ENCODE assay signal across 8 mouse cellular contexts in genomic region chr6:35380721-35381466, GRCm38 (mm10). TPM values are rescaled to one million over a fixed set of nuclear protein-coding genes. Genes with fewer than 3 reads are reported as not detected.
DNase-seq lines count a peak whose midpoint lies in the region; ATAC-seq and TF ChIP-seq lines count a peak whose summit lies in the region.

No protein-coding gene starts in this region.

- no peak overlapping the region; the same call in 1 of the 2 replicates for H3K9ac ChIP-seq in hindbrain, postnatal 0 days (replicated peaks; ENCODE audit: low read length)
- peak overlapping the region; percentile 2; the same call in 1 of the 2 replicates for H3K9ac ChIP-seq in midbrain, embryonic 15.5 days

- no peak overlapping the region for H3K27ac ChIP-seq in bone marrow, adult 2 months (ENCODE audit: control insufficient read depth, insufficient read depth, low read depth, low read length, poor library complexity)
- H3K27ac ChIP-seq in forebrain, embryonic 10.5 days = peak overlapping the region; percentile 60; the same call in 1 of the 2 replicates
- H3K27ac ChIP-seq in hindbrain, postnatal 0 days = no peak overlapping the region
- H3K27ac ChIP-seq in limb, embryonic 10.5 days = peak overlapping the region; percentile 72
- H3K27ac ChIP-seq in midbrain, embryonic 15.5 days = no peak overlapping the region

- H3K27me3 ChIP-seq in forebrain, embryonic 10.5 days (ENCODE audit: poor library complexity, severe bottlenecking) = no peaks in the 10 kb centered on the region
- no peaks in the 10 kb centered on the region for H3K27me3 ChIP-seq in hindbrain, postnatal 0 days (ENCODE audit: insufficient read depth, low read length)
- no peaks in the 10 kb centered on the region for H3K27me3 ChIP-seq in limb, embryonic 10.5 days (ENCODE audit: low read depth, poor library complexity, severe bottlenecking)
- no peaks in the 10 kb centered on the region for H3K27me3 ChIP-seq in midbrain, embryonic 15.5 days (replicated peaks)

- DNase-seq in adrenal gland, postnatal 10 days = peak; percentile 23
- no peak for DNase-seq in adrenal gland, adult 8-10 months
- DNase-seq in forebrain, embryonic 10.5 days (ENCODE audit: extremely low spot score, low spot score) = peak; percentile 39
- peak; percentile 90 for DNase-seq in hindbrain, postnatal 0 days (ENCODE audit: low spot score)
- DNase-seq in limb, embryonic 10.5 days (ENCODE audit: low spot score) = peak; percentile 43
- peak; percentile 59 for DNase-seq in thymus, postnatal 0 days (ENCODE audit: low spot score)

- peak; percentile 57 for TF ChIP-seq CTCF in bone marrow, adult 2 months (IDR thresholded peaks at IDR 0.05; ENCODE audit: control insufficient read depth, insufficient read depth, low read length)
- TF ChIP-seq CTCF in hindbrain, postnatal 0 days (IDR thresholded peaks at IDR 0.05; ENCODE audit: low read depth) = peak; percentile 90

- 23% methylated on average over 11 of the region's 11 CpGs for WGBS in bone marrow, adult 2 months
- 24% methylated on average over 11 of the region's 11 CpGs for WGBS in forebrain, embryonic 10.5 days
- WGBS in hindbrain, postnatal 0 days = 20% methylated on average over 11 of the region's 11 CpGs
- 22% methylated on average over 11 of the region's 11 CpGs for WGBS in limb, embryonic 10.5 days
- WGBS in midbrain, embryonic 15.5 days = 22% methylated on average over 11 of the region's 11 CpGs

- no peaks in the 10 kb centered on the region for H3K9me3 ChIP-seq in forebrain, embryonic 10.5 days
- no peaks in the 10 kb centered on the region for H3K9me3 ChIP-seq in hindbrain, postnatal 0 days (ENCODE audit: low read length)
- H3K9me3 ChIP-seq in limb, embryonic 10.5 days (replicated peaks) = no peaks in the 10 kb centered on the region
- H3K9me3 ChIP-seq in midbrain, embryonic 15.5 days = no peaks in the 10 kb centered on the region

- ATAC-seq in hindbrain, postnatal 0 days = peak; percentile 78
- peak; percentile 88 for ATAC-seq in midbrain, embryonic 15.5 days (replicated peaks)

- H3K36me3 ChIP-seq in forebrain, embryonic 10.5 days (replicated peaks) = no peaks in the 10 kb centered on the region
- no peaks in the 10 kb centered on the region for H3K36me3 ChIP-seq in hindbrain, postnatal 0 days (ENCODE audit: insufficient read depth, low read length)
- no peaks in the 10 kb centered on the region for H3K36me3 ChIP-seq in limb, embryonic 10.5 days
- no peaks in the 10 kb centered on the region for H3K36me3 ChIP-seq in midbrain, embryonic 15.5 days (replicated peaks)

- H3K4me2 ChIP-seq in hindbrain, postnatal 0 days (ENCODE audit: low read depth, low read length) = peak overlapping the region; percentile 49
- peak overlapping the region; percentile 34; the same call in 1 of the 2 replicates for H3K4me2 ChIP-seq in midbrain, embryonic 15.5 days

- H3K4me3 ChIP-seq in bone marrow, adult 2 months (replicated peaks; ENCODE audit: control insufficient read depth, low read depth, low read length) = peak overlapping the region; percentile 21
- H3K4me3 ChIP-seq in forebrain, embryonic 10.5 days = peak overlapping the region; percentile 39
- peak overlapping the region; percentile 9; the same call in 1 of the 2 replicates for H3K4me3 ChIP-seq in hindbrain, postnatal 0 days (ENCODE audit: low read length)
- peak overlapping the region; percentile 35; the same call in 1 of the 2 replicates for H3K4me3 ChIP-seq in limb, embryonic 10.5 days
- no peak overlapping the region for H3K4me3 ChIP-seq in midbrain, embryonic 15.5 days

- H3K4me1 ChIP-seq in bone marrow, adult 2 months (ENCODE audit: control insufficient read depth, insufficient read depth, low read length) = no peaks in the 10 kb centered on the region
- H3K4me1 ChIP-seq in forebrain, embryonic 10.5 days = peaks cover 16% of the 10 kb centered on the region
- H3K4me1 ChIP-seq in hindbrain, postnatal 0 days (ENCODE audit: insufficient read depth, low read length) = no peaks in the 10 kb centered on the region
- H3K4me1 ChIP-seq in limb, embryonic 10.5 days = peaks cover 10% of the 10 kb centered on the region
- peaks cover 8% of the 10 kb centered on the region for H3K4me1 ChIP-seq in midbrain, embryonic 15.5 days

- no peak for TF ChIP-seq POLR2A in bone marrow, adult 2 months (IDR thresholded peaks at IDR 0.05; ENCODE audit: borderline replicate concordance, control insufficient read depth, low read depth, low read length)

RNA-seq across cellular contexts. Expression of gene Fam180a, which starts 55.0 kb away (rescaled TPM):
- total RNA-seq in adrenal gland, postnatal 10 days (2021) = 1 to 10 TPM; 1.1 to 2.6 TPM
- 1 to 10 TPM; 1.6 to 3.4 (median 2.8) TPM for total RNA-seq in adrenal gland, adult 8-10 months (2022)
- polyA plus RNA-seq in bone marrow, adult 2 months (2011; ENCODE audit: insufficient read depth, insufficient read length, low replicate concordance, missing spikeins) = 0.95 TPM in 1 of 2 replicates, not detected in the other
- not detected in 2 replicates for polyA plus RNA-seq in forebrain, embryonic 10.5 days (2016; fragmentation: Nextera tagmentation; extraction: Ambion mirVana)
- 0.68 and 1.5 TPM in 2 replicates for total RNA-seq in hindbrain, postnatal 0 days (2014; rRNA removed)
- polyA plus RNA-seq in hindbrain, postnatal 0 days (2015; fragmentation: Nextera tagmentation; extraction: Ambion mirVana) = 2.9 and 3.2 TPM in 2 replicates
- not detected in 2 replicates for polyA plus RNA-seq in limb, embryonic 10.5 days (2016; fragmentation: Nextera tagmentation; extraction: Ambion mirVana)
- polyA plus RNA-seq in midbrain, embryonic 15.5 days (2015; fragmentation: Nextera tagmentation; extraction: Ambion mirVana) = 1.7 and 2.5 TPM in 2 replicates
- 0.08 TPM in 1 of 2 replicates, not detected in the other for polyA plus RNA-seq in thymus, postnatal 0 days (2015; fragmentation: Nextera tagmentation; extraction: Ambion mirVana)

Comparison
In these comparisons a context has a peak if more than half of its experiments do, and no peak if none do; other contexts are left out.
1. H3K27ac ChIP-seq: peak in forebrain, embryonic 10.5 days (single experiment) and limb, embryonic 10.5 days (single experiment); none in bone marrow, adult 2 months (single experiment), hindbrain, postnatal 0 days (single experiment) and midbrain, embryonic 15.5 days (single experiment).